Mouse (Mus musculus): ENCODE results near the gene Polr1e. TPM values are rescaled to one million over a fixed set of nuclear protein-coding genes. Genes with fewer than 3 reads are reported as not detected.

The Polr1e gene
- 31.7 and 33.2 TPM in 2 replicates for polyA plus RNA-seq (2015; fragmentation: Nextera tagmentation; extraction: Ambion mirVana)

DNA sequence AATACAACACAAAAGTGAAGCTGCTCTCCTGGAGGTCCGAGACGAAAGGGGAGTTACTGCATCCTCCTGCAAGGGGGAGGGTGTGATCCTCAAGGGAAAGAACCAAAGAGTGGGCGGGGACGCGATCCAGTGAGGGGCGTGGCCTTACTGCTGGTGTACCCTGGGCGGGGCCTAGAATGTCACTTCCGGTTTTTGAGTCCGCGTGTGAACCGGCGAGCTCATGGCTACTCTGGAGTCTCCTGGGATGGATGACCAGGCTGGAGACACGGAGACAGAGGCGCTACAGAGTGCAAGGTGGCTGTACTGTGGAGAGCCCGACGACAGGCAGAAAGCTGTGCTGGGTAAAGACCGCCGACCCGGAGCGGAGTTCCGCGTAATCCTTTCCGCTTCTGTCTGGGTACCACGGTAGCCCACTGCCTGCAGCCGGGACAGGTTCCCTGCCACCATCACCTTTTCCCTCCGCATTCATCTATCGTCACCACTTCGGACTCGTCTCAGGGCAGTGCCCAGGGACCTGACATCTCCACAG lies at the start of gene Polr1e:
TSS of gene Polr1e (plus strand) at position 132 of the 529 bp plus-strand sequence.
- peak; percentile 81 for ATAC-seq
- 0 out of 2 replicates have a peak within 1 kb of the TSS, but pooled peaks have one; percentile 36 for H3K27ac ChIP-seq (ENCODE audit: low read length)
- no peaks in the 10 kb centered on the region for H3K9me3 ChIP-seq (replicated peaks; ENCODE audit: control insufficient read depth, low read length, poor library complexity, severe bottlenecking)
- H3K36me3 ChIP-seq (ENCODE audit: control insufficient read depth, insufficient read depth, low read length), result no peaks in the 10 kb centered on the region
- peak within 1 kb of the TSS; percentile 73 for H3K4me3 ChIP-seq (ENCODE audit: low read depth, low read length)
- H3K4me1 ChIP-seq (ENCODE audit: control insufficient read depth, insufficient read depth, low read length), result peaks cover 19% of the 10 kb centered on the region
- H3K9ac ChIP-seq (ENCODE audit: low read depth, low read length), result peak within 1 kb of the TSS; percentile 71
- no peaks in the 10 kb centered on the region for H3K27me3 ChIP-seq (ENCODE audit: control insufficient read depth, insufficient read depth, low read depth, low read length)
- WGBS, result 0% methylated on average over 29 of the region's 29 CpGs
- H3K4me2 ChIP-seq (ENCODE audit: low read length), result peak within 1 kb of the TSS; percentile 65

DNA sequence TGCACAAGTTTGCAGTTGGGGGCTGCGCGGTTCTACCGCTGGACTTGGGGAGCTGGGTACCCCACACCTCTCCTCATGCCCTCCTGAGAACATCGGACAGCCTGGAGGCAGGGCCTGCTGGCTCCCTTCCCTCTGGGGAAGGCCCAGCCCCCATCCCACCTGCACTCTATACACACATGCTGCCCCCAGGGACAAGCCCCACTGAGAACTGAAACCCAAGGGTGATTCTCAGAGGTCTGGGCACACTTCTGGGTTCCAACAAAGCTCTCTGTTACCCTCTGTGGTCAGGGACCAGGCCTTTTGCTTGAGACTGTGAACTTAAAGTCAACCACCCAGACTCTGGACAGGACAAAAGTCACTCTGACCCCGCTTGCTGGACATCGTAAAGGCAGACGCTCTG lies 48.3 kb upstream of the Polr1e start:
- H3K9ac ChIP-seq (ENCODE audit: low read depth, low read length), result no peak overlapping the region
- 96% methylated on average over 7 of the region's 7 CpGs for WGBS

DNA sequence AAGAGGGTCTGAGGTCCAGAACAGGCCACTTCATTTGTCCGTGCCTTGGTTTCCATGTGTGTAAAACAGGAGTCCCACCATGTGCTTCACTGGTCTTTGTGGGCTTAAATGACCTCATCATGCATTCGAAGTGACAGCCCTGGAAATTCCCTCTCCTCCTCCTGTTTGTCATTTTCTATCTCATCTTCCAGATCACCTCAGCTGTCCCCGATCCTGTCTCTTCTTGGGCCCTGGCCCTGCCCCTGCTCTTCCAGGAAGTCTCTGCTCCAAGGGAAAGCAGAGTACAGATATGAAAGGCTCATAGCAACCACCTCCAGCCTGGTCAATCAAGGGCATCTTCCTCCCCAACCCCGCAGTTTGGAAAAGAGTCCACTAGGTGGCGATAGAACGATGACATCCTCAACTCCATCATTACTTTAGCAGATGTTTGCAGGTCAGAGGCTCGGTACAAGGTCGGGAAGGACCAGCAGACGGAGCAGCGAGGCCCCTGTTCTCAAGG lies 47.7 kb upstream of the Polr1e start:
- Histone ChIP-seq H3K27ac (ENCODE audit: low read length) (no peak overlapping the region), H3K4me2 (ENCODE audit: low read length) (no peak overlapping the region), H3K36me3 (ENCODE audit: control insufficient read depth, insufficient read depth, low read length) (no peaks in the 10 kb centered on the region), H3K9me3 (replicated peaks; ENCODE audit: control insufficient read depth, low read length, poor library complexity, severe bottlenecking) (no peaks in the 10 kb centered on the region), H3K4me3 (ENCODE audit: low read depth, low read length) (no peak overlapping the region), H3K9ac (ENCODE audit: low read depth, low read length) (no peak overlapping the region), H3K4me1 (ENCODE audit: control insufficient read depth, insufficient read depth, low read length) (no peaks in the 10 kb centered on the region), H3K27me3 (ENCODE audit: control insufficient read depth, insufficient read depth, low read depth, low read length) (no peaks in the 10 kb centered on the region)
- no peak for ATAC-seq
- WGBS, result 25% methylated on average over 10 of the region's 10 CpGs

More for the DNA sequence above, 48.3 kb upstream of the Polr1e start:
- no peaks in the 10 kb centered on the region for H3K36me3 ChIP-seq (ENCODE audit: control insufficient read depth, insufficient read depth, low read length)
- H3K4me1 ChIP-seq (ENCODE audit: control insufficient read depth, insufficient read depth, low read length), result no peaks in the 10 kb centered on the region
- H3K4me2 ChIP-seq (ENCODE audit: low read length), result no peak overlapping the region
- no peak overlapping the region for H3K27ac ChIP-seq (ENCODE audit: low read length)
- no peak for ATAC-seq
- no peaks in the 10 kb centered on the region for H3K27me3 ChIP-seq (ENCODE audit: control insufficient read depth, insufficient read depth, low read depth, low read length)
- H3K4me3 ChIP-seq (ENCODE audit: low read depth, low read length), result no peak overlapping the region
- no peaks in the 10 kb centered on the region for H3K9me3 ChIP-seq (replicated peaks; ENCODE audit: control insufficient read depth, low read length, poor library complexity, severe bottlenecking)

DNA sequence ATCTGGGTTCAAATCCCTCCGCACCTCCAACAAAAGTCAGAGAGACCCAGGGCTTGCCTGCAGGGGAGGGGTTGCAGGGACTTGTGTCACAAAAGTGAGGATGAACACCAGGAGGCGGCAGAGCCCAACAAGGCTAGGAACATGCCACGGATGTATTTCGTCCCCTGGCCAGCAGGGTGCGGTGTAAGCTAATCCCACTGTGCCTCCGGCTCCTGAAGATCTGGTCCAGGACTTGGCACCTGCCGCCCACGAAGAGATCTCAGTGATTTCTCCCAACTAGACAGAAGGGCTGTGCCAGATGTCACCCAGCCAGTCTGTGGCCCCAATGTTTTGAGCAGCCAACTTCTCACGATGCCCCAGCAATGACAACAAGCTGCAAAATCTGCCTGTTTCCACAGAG lies 44.9 kb upstream of the Polr1e start:
- no peak overlapping the region for H3K4me3 ChIP-seq (ENCODE audit: low read depth, low read length)
- ATAC-seq, result no peak
- 13% methylated on average over 9 of the region's 9 CpGs for whole genome bisulfite sequencing

DNA sequence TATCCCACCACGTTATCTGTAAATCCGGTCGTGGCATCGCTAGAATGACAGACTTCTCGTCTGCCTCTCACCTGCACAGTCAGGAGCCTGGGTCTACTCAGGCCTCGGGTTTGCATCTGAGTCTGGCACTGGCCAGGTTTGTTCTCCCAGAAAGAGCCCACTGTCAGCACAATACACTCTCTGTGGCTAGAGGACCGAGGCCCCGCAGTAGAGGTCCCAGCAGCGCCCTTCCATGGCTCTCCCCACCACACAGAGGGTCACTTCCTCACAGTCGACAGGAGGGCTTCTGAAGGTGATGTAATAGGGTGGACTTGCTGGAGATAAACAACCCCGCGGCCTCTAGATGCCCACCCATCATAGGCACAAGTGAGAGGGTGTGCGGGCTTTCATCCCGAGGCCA lies 44.5 kb upstream of the Polr1e start:
- 0 out of 2 replicates have a peak, but pooled peaks have one; percentile 8 for ATAC-seq
- Histone ChIP-seq H3K9me3 (replicated peaks; ENCODE audit: control insufficient read depth, low read length, poor library complexity, severe bottlenecking) (no peaks in the 10 kb centered on the region), H3K4me3 (ENCODE audit: low read depth, low read length) (no peak overlapping the region), H3K9ac (ENCODE audit: low read depth, low read length) (no peak overlapping the region), H3K4me1 (ENCODE audit: control insufficient read depth, insufficient read depth, low read length) (no peaks in the 10 kb centered on the region), H3K27ac (ENCODE audit: low read length) (no peak overlapping the region), H3K36me3 (ENCODE audit: control insufficient read depth, insufficient read depth, low read length) (no peaks in the 10 kb centered on the region), H3K4me2 (ENCODE audit: low read length) (peak overlapping the region; percentile 23), H3K27me3 (ENCODE audit: control insufficient read depth, insufficient read depth, low read depth, low read length) (no peaks in the 10 kb centered on the region)
- WGBS, result 57% methylated on average over 14 of the region's 14 CpGs

More for the DNA sequence above, 44.9 kb upstream of the Polr1e start:
- H3K27ac ChIP-seq (ENCODE audit: low read length), result no peak overlapping the region
- no peaks in the 10 kb centered on the region for H3K4me1 ChIP-seq (ENCODE audit: control insufficient read depth, insufficient read depth, low read length)
- H3K36me3 ChIP-seq (ENCODE audit: control insufficient read depth, insufficient read depth, low read length), result no peaks in the 10 kb centered on the region
- H3K4me2 ChIP-seq (ENCODE audit: low read length), result peak overlapping the region; percentile 23
- no peaks in the 10 kb centered on the region for H3K9me3 ChIP-seq (replicated peaks; ENCODE audit: control insufficient read depth, low read length, poor library complexity, severe bottlenecking)
- no peaks in the 10 kb centered on the region for H3K27me3 ChIP-seq (ENCODE audit: control insufficient read depth, insufficient read depth, low read depth, low read length)
- H3K9ac ChIP-seq (ENCODE audit: low read depth, low read length), result no peak overlapping the region

DNA sequence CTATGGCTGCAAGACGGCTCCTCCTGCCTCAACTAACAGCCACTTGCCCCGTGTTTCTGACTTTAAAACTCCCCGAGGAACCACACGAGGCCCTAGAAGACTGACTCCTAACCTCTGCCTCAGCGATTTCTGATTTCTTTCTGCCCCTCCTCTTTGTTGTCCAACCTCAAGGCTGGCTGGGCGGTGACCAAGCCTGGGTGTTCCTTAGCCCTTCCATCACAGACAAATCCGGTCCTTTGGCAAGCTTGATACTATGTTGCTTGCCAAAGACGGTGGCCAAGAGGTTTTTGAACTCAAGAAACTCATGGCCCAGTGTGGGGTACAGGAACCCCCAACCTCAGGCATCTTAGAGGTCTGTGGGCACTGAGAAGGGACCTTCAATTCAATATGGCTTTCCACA lies 44.1 kb upstream of the Polr1e start:
- no peak overlapping the region for H3K27ac ChIP-seq (ENCODE audit: low read length)
- WGBS, result 81% methylated on average over 8 of the region's 8 CpGs
- H3K4me3 ChIP-seq (ENCODE audit: low read depth, low read length), result no peak overlapping the region
- no peaks in the 10 kb centered on the region for H3K27me3 ChIP-seq (ENCODE audit: control insufficient read depth, insufficient read depth, low read depth, low read length)
- no peak overlapping the region for H3K9ac ChIP-seq (ENCODE audit: low read depth, low read length)
- no peak for ATAC-seq
- no peaks in the 10 kb centered on the region for H3K4me1 ChIP-seq (ENCODE audit: control insufficient read depth, insufficient read depth, low read length)
- no peaks in the 10 kb centered on the region for H3K36me3 ChIP-seq (ENCODE audit: control insufficient read depth, insufficient read depth, low read length)
- no peaks in the 10 kb centered on the region for H3K9me3 ChIP-seq (replicated peaks; ENCODE audit: control insufficient read depth, low read length, poor library complexity, severe bottlenecking)
- no peak overlapping the region for H3K4me2 ChIP-seq (ENCODE audit: low read length)

DNA sequence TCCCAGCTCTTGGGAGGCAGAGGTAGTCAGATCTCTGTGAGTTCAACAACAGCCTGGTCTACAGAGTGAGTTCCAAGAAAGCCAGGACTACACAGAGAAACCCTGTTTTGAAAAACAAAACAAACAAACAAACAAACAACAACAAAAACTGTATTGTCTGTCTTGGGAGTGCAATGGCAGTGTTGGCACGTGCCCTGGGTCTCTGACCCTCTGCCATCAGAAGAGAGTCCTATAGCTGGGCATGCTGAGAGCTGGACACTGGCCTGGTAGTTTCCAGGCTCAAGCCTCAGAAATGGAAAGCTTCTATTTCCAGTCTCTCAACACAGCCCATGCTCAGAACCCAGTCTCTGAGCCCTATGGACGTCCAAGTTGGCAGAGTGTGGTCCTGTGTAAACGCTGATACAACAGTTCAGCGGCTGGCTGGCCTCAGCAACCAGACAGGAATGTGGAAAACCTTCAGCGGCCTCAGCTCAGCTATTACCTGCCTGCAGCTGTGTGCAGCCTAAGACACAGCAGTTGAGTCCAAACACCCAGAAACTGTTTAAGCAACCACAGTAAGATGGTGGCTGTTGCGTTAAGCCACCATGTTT lies 42.3 kb upstream of the Polr1e start:
- H3K9me3 ChIP-seq (replicated peaks; ENCODE audit: control insufficient read depth, low read length, poor library complexity, severe bottlenecking), result no peaks in the 10 kb centered on the region
- no peak overlapping the region for H3K9ac ChIP-seq (ENCODE audit: low read depth, low read length)
- H3K27ac ChIP-seq (ENCODE audit: low read length), result no peak overlapping the region

DNA sequence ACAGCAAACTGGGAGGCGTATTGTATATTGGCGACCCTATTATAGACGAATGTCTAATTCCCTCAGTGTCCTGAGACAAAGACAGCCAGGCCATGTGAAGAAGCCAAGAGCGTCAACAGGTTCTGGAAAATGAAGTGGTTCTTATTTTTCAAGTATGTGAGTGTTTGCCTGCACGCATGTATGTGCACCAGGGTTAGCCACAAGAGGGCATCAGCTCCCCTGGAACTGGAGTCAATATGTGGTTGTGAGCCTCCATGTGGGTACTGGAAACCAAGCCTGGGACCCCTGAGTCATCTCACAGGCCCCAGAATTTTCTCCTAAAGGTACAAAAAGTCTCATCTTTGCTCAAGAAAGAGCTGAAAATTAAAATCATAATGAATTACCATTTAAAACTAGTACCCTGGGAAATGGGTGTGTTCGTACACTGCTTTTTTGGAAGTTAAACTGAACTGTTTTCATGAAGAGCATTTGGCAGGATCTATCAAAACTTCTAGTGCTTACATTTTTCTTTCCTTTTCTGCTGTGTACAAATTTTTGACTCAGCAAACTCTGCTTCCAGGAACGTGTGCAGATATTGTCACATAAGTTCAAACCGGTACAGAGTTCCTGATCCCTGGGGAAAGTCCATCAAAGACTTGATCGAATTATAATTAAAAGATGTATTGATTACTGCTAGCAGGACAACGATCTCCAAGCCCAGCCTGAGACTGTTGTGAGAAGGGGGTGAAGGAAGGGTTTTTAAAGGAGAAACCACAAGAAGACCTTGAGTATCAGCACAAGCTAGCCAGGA lies 41.3 kb upstream of the Polr1e start:
- Histone ChIP-seq H3K27me3 (ENCODE audit: control insufficient read depth, insufficient read depth, low read depth, low read length) (no peaks in the 10 kb centered on the region), H3K4me1 (ENCODE audit: control insufficient read depth, insufficient read depth, low read length) (peaks cover 11% of the 10 kb centered on the region; the same call in 1 of the 2 replicates), H3K9ac (ENCODE audit: low read depth, low read length) (no peak overlapping the region), H3K4me3 (ENCODE audit: low read depth, low read length) (no peak overlapping the region), H3K4me2 (ENCODE audit: low read length) (no peak overlapping the region), H3K27ac (ENCODE audit: low read length) (no peak overlapping the region), H3K36me3 (ENCODE audit: control insufficient read depth, insufficient read depth, low read length) (no peaks in the 10 kb centered on the region), H3K9me3 (replicated peaks; ENCODE audit: control insufficient read depth, low read length, poor library complexity, severe bottlenecking) (no peaks in the 10 kb centered on the region)
- 89% methylated on average over 10 of the region's 10 CpGs for WGBS
- ATAC-seq, result no peak

More for the DNA sequence above, 42.3 kb upstream of the Polr1e start:
- Histone ChIP-seq H3K4me1 (ENCODE audit: control insufficient read depth, insufficient read depth, low read length) (peaks cover 4% of the 10 kb centered on the region; the same call in 1 of the 2 replicates), H3K4me2 (ENCODE audit: low read length) (no peak overlapping the region), H3K36me3 (ENCODE audit: control insufficient read depth, insufficient read depth, low read length) (no peaks in the 10 kb centered on the region), H3K4me3 (ENCODE audit: low read depth, low read length) (no peak overlapping the region), H3K27me3 (ENCODE audit: control insufficient read depth, insufficient read depth, low read depth, low read length) (no peaks in the 10 kb centered on the region)
- 82% methylated on average over 6 of the region's 6 CpGs for WGBS
- ATAC-seq, result no peak

DNA sequence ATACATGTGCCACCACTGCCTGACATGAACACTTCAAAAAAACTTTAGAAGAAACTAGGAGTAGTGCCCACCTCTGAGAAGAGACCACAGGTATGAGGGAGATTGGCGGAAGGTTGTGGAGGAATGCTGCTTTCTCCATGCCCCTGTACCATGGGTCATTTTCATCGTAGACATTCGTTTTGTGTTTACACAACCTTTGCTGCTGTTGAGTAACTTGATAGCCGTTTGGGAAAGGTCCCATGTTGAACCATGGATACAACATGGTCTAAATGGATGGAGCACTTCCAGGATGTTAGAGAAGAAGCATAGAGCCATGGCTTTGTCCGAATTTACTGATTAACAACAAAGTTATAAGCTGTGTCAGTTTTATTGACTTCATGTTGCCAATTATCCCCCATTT lies 40.2 kb upstream of the Polr1e start:
- no peaks in the 10 kb centered on the region for H3K27me3 ChIP-seq (ENCODE audit: control insufficient read depth, insufficient read depth, low read depth, low read length)
- ATAC-seq, result no peak
- no peak overlapping the region for H3K4me3 ChIP-seq (ENCODE audit: low read depth, low read length)
- H3K4me2 ChIP-seq (ENCODE audit: low read length), result no peak overlapping the region
- no peak overlapping the region for H3K27ac ChIP-seq (ENCODE audit: low read length)
- no peaks in the 10 kb centered on the region for H3K9me3 ChIP-seq (replicated peaks; ENCODE audit: control insufficient read depth, low read length, poor library complexity, severe bottlenecking)
- no peak overlapping the region for H3K9ac ChIP-seq (ENCODE audit: low read depth, low read length)
- 78% methylated on average over 5 of the region's 5 CpGs for WGBS
- peaks cover 11% of the 10 kb centered on the region; the same call in 1 of the 2 replicates for H3K4me1 ChIP-seq (ENCODE audit: control insufficient read depth, insufficient read depth, low read length)
- no peaks in the 10 kb centered on the region for H3K36me3 ChIP-seq (ENCODE audit: control insufficient read depth, insufficient read depth, low read length)

Data from midbrain, embryonic 16.5 days (tissue).